Mouse (Mus musculus) heart, postnatal 14 days (tissue): ENCODE data around the gene Mis12. TPM values are rescaled to one million over a fixed set of nuclear protein-coding genes. Genes with fewer than 3 reads are reported as not detected.
A peak's percentile ranks its signal among the peaks of the same experiment; 100 is the strongest.

Source experiments
- DNase-seq, 2 experiments: peaks; one replicate each; pipeline ENCODE4 v3.0.0; 2021 to 2022
- intact Hi-C: fragments of 180-260 bp; cut with DNase I; formaldehyde crosslinking; loops from one replicate; pipeline ENCODE4 v1.15.1; 2025
- long read RNA-seq, 2 experiments: library from polyadenylated mRNA; stranded (forward); transcript quantifications; one replicate each; pipeline ENCODE4 v2.0.0; 2021
- total RNA-seq, 2 experiments: library from RNA; stranded (reverse); gene quantifications; 2 replicates each; pipeline ENCODE4 v1.2.3; 2021

Mis12 gene
- 10 to 100 TPM in 1 of 2 experiments, 1 to 10 TPM in 1; 7.1 to 10.6 TPM for total RNA-seq
- long read RNA-seq, experiment 1, transcript Mis12-201 (3 exons, 3,003 nt), result major isoform, 8 of 9 reads
- long read RNA-seq, experiment 1, partial matches to known transcripts, result 0 of 9 reads
- long read RNA-seq, experiment 1, other reads (novel, unspliced or antisense), result 1 of 9 reads
- long read RNA-seq, experiment 2, transcript Mis12-201 (3 exons, 3,003 nt), result major isoform, 6 of 11 reads
- long read RNA-seq, experiment 2, partial matches to known transcripts, result 0 of 11 reads
- long read RNA-seq, experiment 2, other reads (novel, unspliced or antisense), result 2 of 11 reads

GRCm38 (mm10) chr11:71019201-71020068, at the start of gene Mis12, which contains the start of gene Derl2:
TSS of gene Mis12 (plus strand) at chr11:71019611.
TSS of gene Derl2 (minus strand) at chr11:71019841.
- intact Hi-C loops, result no loop called here
- peak; percentile 96 to 97 for DNase-seq

GRCm38 (mm10) chr11:70969821-70970559, 49.4 kb upstream of the Mis12 start, which contains the start of the genes Nup88 and Rpain:
TSS of gene Nup88 (minus strand) at chr11:70969973.
TSS of gene Rpain (plus strand) at chr11:70970213.
- intact Hi-C loops, result no loop called here
- peak; percentile 89 for DNase-seq

GRCm38 (mm10) chr11:70970560-70971540, 48.6 kb upstream of the Mis12 start:
- no peak for DNase-seq

GRCm38 (mm10) chr11:70972586-70972985, 46.8 kb upstream of the Mis12 start:
- intact Hi-C loops, result no loop called here
- DNase-seq, result no peak

More at GRCm38 (mm10) chr11:70970560-70971540, 48.6 kb upstream of the Mis12 start:
- intact Hi-C loops, result no loop called here

GRCm38 (mm10) chr11:70973947-70974346, 45.5 kb upstream of the Mis12 start:
- no peak for DNase-seq
- intact Hi-C loops, result no loop called here

GRCm38 (mm10) chr11:70975193-70975592, 44.2 kb upstream of the Mis12 start:
- intact Hi-C loops, result no loop called here
- DNase-seq, result no peak

GRCm38 (mm10) chr11:70977293-70977692, 42.1 kb upstream of the Mis12 start:
- no peak for DNase-seq
- intact Hi-C loops, result no loop called here

- no peak for DNase-seq
- intact Hi-C loops, result no loop called here
Measured at GRCm38 (mm10) chr11:70980232-70980631, 39.2 kb upstream of the Mis12 start.

GRCm38 (mm10) chr11:70980751-70981510, 38.5 kb upstream of the Mis12 start:
- DNase-seq, result no peak
- intact Hi-C loops, result no loop called here

GRCm38 (mm10) chr11:70982030-70982429, 37.4 kb upstream of the Mis12 start:
- DNase-seq, result no peak
- intact Hi-C loops, result no loop called here

- intact Hi-C loops, result no loop called here
Measured at GRCm38 (mm10) chr11:70982557-70983228, 36.7 kb upstream of the Mis12 start, which contains the start of gene C1qbp. TSS of gene C1qbp (minus strand) at chr11:70983026.

GRCm38 (mm10) chr11:71001167-71001566, 18.2 kb upstream of the Mis12 start:
- intact Hi-C loops, result no loop called here
- DNase-seq, result no peak

More at GRCm38 (mm10) chr11:70982557-70983228, 36.7 kb upstream of the Mis12 start, which contains the start of gene C1qbp:
- peak; percentile 97 to 99 for DNase-seq

GRCm38 (mm10) chr11:71003611-71004315, 15.6 kb upstream of the Mis12 start:
- intact Hi-C loops, result loop anchor here (2.0 kb wide), 1 partner anchor 19 kb away; no protein-coding TSS in a partner anchor
- peak in 1 of 2 experiments; percentile 38 for DNase-seq

- peak; percentile 94 to 96 for DNase-seq
- intact Hi-C loops, result no loop called here
Measured at GRCm38 (mm10) chr11:71004316-71004773, 15.1 kb upstream of the Mis12 start, which contains the start of gene Dhx33. TSS of gene Dhx33 (minus strand) at chr11:71004437.

- intact Hi-C loops, result no loop called here
- DNase-seq, result no peak
Measured at GRCm38 (mm10) chr11:71005046-71005445, 14.4 kb upstream of the Mis12 start.

- no peak for DNase-seq
- intact Hi-C loops, result no loop called here
Measured at GRCm38 (mm10) chr11:71007026-71007425, 12.4 kb upstream of the Mis12 start.

- DNase-seq, result no peak
- intact Hi-C loops, result no loop called here
Measured at GRCm38 (mm10) chr11:71007831-71008230, 11.6 kb upstream of the Mis12 start.
